Comparison of ENCODE assay signal across 14 mouse cellular contexts in genomic region chr19:40348652-40349051, GRCm38 (mm10).
DNase-seq lines count a peak whose midpoint lies in the region; ATAC-seq and TF ChIP-seq lines count a peak whose summit lies in the region.
"Had no signal": no experiment of that assay in that cellular context is flagged by ENCODE, and none has a peak within 500 bp of the region (broad histone marks: within the 10 kb centered on the region; RNA-seq: fewer than 3 reads in every experiment).

No protein-coding gene starts in this region.

- no peak overlapping the region for H3K4me3 ChIP-seq in heart, embryonic 12.5 days
- H3K4me3 ChIP-seq in heart, embryonic 11.5 days (ENCODE audit: low read depth, low read length), result no peak overlapping the region
- H3K4me3 ChIP-seq in forebrain, postnatal 0 days (ENCODE audit: low read depth, low read length), result no peak overlapping the region
- no peak overlapping the region for H3K4me3 ChIP-seq in midbrain, embryonic 14.5 days (replicated peaks; ENCODE audit: low read depth, low read length)
- H3K4me3 ChIP-seq: erythroblast, embryonic 14.5 days had no signal

- peak overlapping the region; percentile 56 for H3K27ac ChIP-seq in heart, embryonic 12.5 days (ENCODE audit: poor library complexity, severe bottlenecking)
- H3K27ac ChIP-seq in heart, embryonic 11.5 days (ENCODE audit: low read depth, low read length), result no peak overlapping the region
- H3K27ac ChIP-seq in forebrain, postnatal 0 days (ENCODE audit: low read depth, low read length), result peak overlapping the region; percentile 69
- peak overlapping the region; percentile 57; the same call in 1 of the 2 replicates for H3K27ac ChIP-seq in midbrain, embryonic 14.5 days (replicated peaks; ENCODE audit: low read depth, low read length)

- H3K4me1 ChIP-seq in heart, embryonic 12.5 days (replicated peaks), result peaks cover 19% of the 10 kb centered on the region
- no peaks in the 10 kb centered on the region for H3K4me1 ChIP-seq in heart, embryonic 11.5 days (ENCODE audit: control insufficient read depth, insufficient read depth, low read length)
- H3K4me1 ChIP-seq in forebrain, postnatal 0 days (ENCODE audit: insufficient read depth), result peaks cover 15% of the 10 kb centered on the region
- H3K4me1 ChIP-seq in midbrain, embryonic 14.5 days (ENCODE audit: control insufficient read depth, insufficient read depth, low read length), result peaks cover 34% of the 10 kb centered on the region

- ATAC-seq in heart, embryonic 12.5 days (ENCODE audit: insufficient number of reproducible peaks, low FRiP score), result no peak
- ATAC-seq in heart, embryonic 11.5 days (replicated peaks; ENCODE audit: insufficient number of reproducible peaks, low FRiP score, low TSS enrichment), result no peak
- ATAC-seq in forebrain, postnatal 0 days, result no peak
- no peak for ATAC-seq in midbrain, embryonic 14.5 days (ENCODE audit: low FRiP score, low TSS enrichment)
- ATAC-seq: activated CD4-positive, CD25-positive, alpha-beta regulatory T cell, adult 4 months had no signal

- no peak overlapping the region for H3K4me2 ChIP-seq in heart, embryonic 12.5 days
- H3K4me2 ChIP-seq in heart, embryonic 11.5 days, result no peak overlapping the region
- H3K4me2 ChIP-seq in forebrain, postnatal 0 days (ENCODE audit: low read depth), result no peak overlapping the region
- H3K4me2 ChIP-seq in midbrain, embryonic 14.5 days (ENCODE audit: low read length), result no peak overlapping the region; the same call in 1 of the 2 replicates

- H3K36me3 ChIP-seq in heart, embryonic 12.5 days, result peaks cover 50% of the 10 kb centered on the region
- H3K36me3 ChIP-seq in heart, embryonic 11.5 days (ENCODE audit: control insufficient read depth, insufficient read depth, low read length), result peaks cover 5% of the 10 kb centered on the region; the same call in 1 of the 2 replicates
- peaks cover 26% of the 10 kb centered on the region for H3K36me3 ChIP-seq in forebrain, postnatal 0 days (ENCODE audit: insufficient read depth)
- peaks cover 15% of the 10 kb centered on the region for H3K36me3 ChIP-seq in midbrain, embryonic 14.5 days (ENCODE audit: control insufficient read depth, insufficient read depth, low read length)

- TF ChIP-seq CTCF in brain, embryonic 14.5 days (IDR thresholded peaks at IDR 0.05; ENCODE audit: borderline replicate concordance, extremely low read depth, insufficient read depth, insufficient read length), result no peak
- TF ChIP-seq CTCF in forebrain, postnatal 0 days (IDR thresholded peaks at IDR 0.05; ENCODE audit: low read depth), result no peak

- no peaks in the 10 kb centered on the region for H3K9me3 ChIP-seq in heart, embryonic 12.5 days (replicated peaks)
- H3K9me3 ChIP-seq in heart, embryonic 11.5 days (replicated peaks; ENCODE audit: control insufficient read depth, low read length), result no peaks in the 10 kb centered on the region
- H3K9me3 ChIP-seq in forebrain, postnatal 0 days (ENCODE audit: low read length), result no peaks in the 10 kb centered on the region
- H3K9me3 ChIP-seq in midbrain, embryonic 14.5 days (ENCODE audit: control insufficient read depth, low read length), result no peaks in the 10 kb centered on the region
- H3K9me3 ChIP-seq: G1E had no signal

- H3K27me3 ChIP-seq in heart, embryonic 12.5 days (replicated peaks), result no peaks in the 10 kb centered on the region
- no peaks in the 10 kb centered on the region for H3K27me3 ChIP-seq in heart, embryonic 11.5 days (ENCODE audit: control insufficient read depth, insufficient read depth, low read length)
- no peaks in the 10 kb centered on the region for H3K27me3 ChIP-seq in forebrain, postnatal 0 days (ENCODE audit: insufficient read depth, low read length)
- no peaks in the 10 kb centered on the region for H3K27me3 ChIP-seq in midbrain, embryonic 14.5 days (ENCODE audit: control insufficient read depth, insufficient read depth, low read length)

- 68% methylated on average over 2 of the region's 2 CpGs for WGBS in heart, embryonic 12.5 days
- WGBS in heart, embryonic 11.5 days (ENCODE audit: insufficient replicate concordance), result 74% methylated on average over 2 of the region's 2 CpGs
- WGBS in forebrain, postnatal 0 days, result 22% methylated on average over 2 of the region's 2 CpGs
- WGBS in midbrain, embryonic 14.5 days, result 32% methylated on average over 2 of the region's 2 CpGs

- TF ChIP-seq POLR2A in brain, embryonic 14.5 days (IDR thresholded peaks at IDR 0.05; ENCODE audit: borderline replicate concordance, extremely low read depth, insufficient read depth, insufficient read length, poor library complexity, severe bottlenecking), result no peak

- DNase-seq in brain, embryonic 14.5 days (ENCODE audit: low read depth), result peak; percentile 53
- DNase-seq in forebrain, postnatal 0 days, result no peak
- DNase-seq in midbrain, embryonic 14.5 days, result no peak
- DNase-seq in right cerebral cortex, postnatal 10 days (ENCODE audit: low spot score in 2 of 2), result no peak
- DNase-seq in layer of hippocampus, adult 9-11 months, result no peak
- DNase-seq in frontal cortex, postnatal 25 days (ENCODE audit: low spot score in 2 of 2), result no peak
- DNase-seq: liver; lung, postnatal 14 days; right cerebral cortex, adult 18-20 months had no signal

- H3K9ac ChIP-seq in heart, embryonic 12.5 days, result no peak overlapping the region
- H3K9ac ChIP-seq in heart, embryonic 11.5 days (ENCODE audit: low read depth, low read length), result no peak overlapping the region
- H3K9ac ChIP-seq in forebrain, postnatal 0 days, result no peak overlapping the region
- no peak overlapping the region for H3K9ac ChIP-seq in midbrain, embryonic 14.5 days (replicated peaks; ENCODE audit: low read length)
